Mouse (Mus musculus): ENCODE measurements around the gene Lman2l. TPM values are rescaled to one million over a fixed set of nuclear protein-coding genes. Genes with fewer than 3 reads are reported as not detected.

Lman2l gene
- polyA plus RNA-seq, 1 experiment, result 33.3 TPM

- Histone ChIP-seq H3K27ac (ENCODE audit: insufficient read depth, low read length) (no peak within 1 kb of the TSS), H3K4me1 (ENCODE audit: control insufficient read depth, insufficient read depth, low read length) (peaks cover 5% of the 10 kb centered on the region; the same call in 1 of the 2 replicates), H3K4me3 (ENCODE audit: insufficient read depth, low read length) (no peak within 1 kb of the TSS)
- no peak for TF ChIP-seq CTCF (IDR thresholded peaks at IDR 0.05; ENCODE audit: extremely low read depth, insufficient read depth, low read length)
- TF ChIP-seq POLR2A (IDR thresholded peaks at IDR 0.05; ENCODE audit: extremely low read depth, insufficient read depth, low read length), result no peak
These were observed 72.9 kb downstream of the Lman2l start, which contains the start of gene Fer1l5 for GRCm38 (mm10) chr1:36371934-36372845. Gene Fer1l5 (plus strand): TSS chr1:36372291.

- TF ChIP-seq CTCF (IDR thresholded peaks at IDR 0.05; ENCODE audit: extremely low read depth, insufficient read depth, low read length) (no peak), POLR2A (IDR thresholded peaks at IDR 0.05; ENCODE audit: extremely low read depth, insufficient read depth, low read length) (no peak)
- Histone ChIP-seq H3K4me3 (ENCODE audit: insufficient read depth, low read length) (no peak overlapping the region), H3K27ac (ENCODE audit: insufficient read depth, low read length) (no peak overlapping the region), H3K4me1 (ENCODE audit: control insufficient read depth, insufficient read depth, low read length) (peaks cover 5% of the 10 kb centered on the region; the same call in 1 of the 2 replicates)
These were observed 74.2 kb downstream of the Lman2l start for GRCm38 (mm10) chr1:36370918-36371317.

Other genes starting within 250 kb of the Lman2l start
- 25.1 TPM in 2 replicates for gene Uggt1, start 200.6 kb downstream of the Lman2l start, polyA plus RNA-seq (2012; rRNA removed)
- gene Neurl3, start 170.6 kb downstream of the Lman2l start, polyA plus RNA-seq (2012; rRNA removed), result 0.94 and 1.1 TPM in 2 replicates
- 9.5 and 11.3 TPM in 2 replicates for gene Arid5a, start 137.5 kb downstream of the Lman2l start, polyA plus RNA-seq (2012; rRNA removed)
- 63.6 and 65.8 TPM in 2 replicates for gene Kansl3, start 76.1 kb downstream of the Lman2l start, polyA plus RNA-seq (2012; rRNA removed)
- gene Fer1l5, start 73.0 kb downstream of the Lman2l start, polyA plus RNA-seq (2012; rRNA removed), result 0.02 TPM in 1 of 2 replicates, not detected in the other
- gene Cnnm4, start 26.3 kb upstream of the Lman2l start, polyA plus RNA-seq (2012; rRNA removed), result 6.5 and 7.0 TPM in 2 replicates
- gene Cnnm3, start 66.6 kb upstream of the Lman2l start, polyA plus RNA-seq (2012; rRNA removed), result 26.0 and 26.6 TPM in 2 replicates
- 9.3 and 10.4 TPM in 2 replicates for gene Ankrd23, start 91.6 kb upstream of the Lman2l start, polyA plus RNA-seq (2012; rRNA removed)
- 0.04 and 0.06 TPM in 2 replicates for gene Gm42417, start 94.2 kb upstream of the Lman2l start, polyA plus RNA-seq (2012; rRNA removed)
- gene Ankrd39, start 102.2 kb upstream of the Lman2l start, polyA plus RNA-seq (2012; rRNA removed), result 19.2 and 20.0 TPM in 2 replicates
- 10.8 and 11.7 TPM in 2 replicates for gene Sema4c, start 113.1 kb upstream of the Lman2l start, polyA plus RNA-seq (2012; rRNA removed)
- gene Fam178b, start 237.9 kb upstream of the Lman2l start, polyA plus RNA-seq (2012; rRNA removed), result 0.89 and 1.3 TPM in 2 replicates
- 654 and 745 TPM in 2 replicates for gene Cox5b, start 246.2 kb upstream of the Lman2l start, polyA plus RNA-seq (2012; rRNA removed)

Data from cortical plate, adult 2 months (tissue).